Mouse (Mus musculus) urinary bladder, postnatal 4 days (tissue): ENCODE measurements at regions not wholly inside any gene's neighbourhood (a gene's known extent, or its start where the extent isn't known, plus 50 kb on each side); places are given as distances from the start of the nearest gene placed in this dataset.

Experiments used
- DNase-seq, 2 experiments: peaks; one replicate each; pipeline ENCODE4 v3.0.0; 2021 to 2022; ENCODE audit warnings: low spot score in 2 of 2

DNA sequence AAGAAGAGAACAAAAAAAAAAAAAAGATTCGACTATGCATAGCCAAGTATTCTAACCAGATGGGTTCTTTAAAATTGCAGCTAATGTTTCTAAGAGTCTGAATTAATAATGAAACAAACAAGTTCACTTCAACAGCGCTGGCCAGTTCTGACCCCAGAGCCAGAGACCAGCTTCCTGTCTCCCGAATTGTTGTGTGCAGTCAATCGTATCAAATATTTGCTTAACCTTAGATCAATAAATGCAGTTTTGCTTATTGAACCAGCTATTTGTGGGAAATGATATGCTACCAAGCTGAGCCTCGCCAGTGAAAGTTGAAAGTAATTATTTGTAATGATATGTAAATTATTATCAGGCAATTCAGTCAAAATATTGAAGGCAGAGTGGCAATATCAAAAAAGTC, 287.4 kb upstream of the Tmem132c start:
- no peak for DNase-seq

DNA sequence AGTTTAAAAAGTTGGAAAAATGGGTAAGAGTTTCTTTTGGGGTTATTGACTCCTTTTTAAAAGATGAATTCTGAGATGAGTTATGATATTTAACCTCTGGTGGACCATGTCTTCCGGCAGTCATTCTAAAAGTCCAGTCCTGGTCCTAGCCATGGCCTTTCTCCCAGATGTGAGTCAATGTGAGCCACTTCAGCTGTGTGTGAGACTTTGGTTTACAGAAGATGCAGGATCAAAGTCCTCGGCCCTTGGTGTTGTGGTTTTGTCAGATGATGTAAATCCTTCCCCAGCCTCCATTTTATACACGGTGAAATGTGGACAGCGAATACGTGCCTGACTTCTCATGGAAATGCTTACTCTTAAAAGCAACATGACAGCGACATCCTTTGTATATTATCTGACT, 287.0 kb upstream of the Tmem132c start:
- no peak for DNase-seq

DNA sequence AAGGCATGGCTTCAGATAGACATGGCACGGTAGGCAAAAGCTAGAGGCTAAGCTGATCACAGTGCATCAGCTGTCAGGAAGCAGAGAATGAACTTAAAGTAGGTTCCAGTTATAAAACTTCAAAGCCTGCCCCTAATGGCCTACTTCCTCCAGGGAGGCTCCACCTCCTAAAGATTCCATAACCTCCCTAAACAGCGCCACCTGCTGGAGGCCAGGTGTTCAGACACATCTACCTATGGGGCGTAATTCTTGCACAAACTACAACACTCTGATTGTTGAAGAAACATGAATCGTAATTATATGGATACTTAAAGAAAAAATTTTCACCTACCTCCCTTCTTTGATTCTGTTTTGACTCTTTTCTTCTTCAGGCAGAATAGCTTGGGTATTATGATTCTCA, 277.0 kb upstream of the Tmem132c start:
- DNase-seq = no peak

DNA sequence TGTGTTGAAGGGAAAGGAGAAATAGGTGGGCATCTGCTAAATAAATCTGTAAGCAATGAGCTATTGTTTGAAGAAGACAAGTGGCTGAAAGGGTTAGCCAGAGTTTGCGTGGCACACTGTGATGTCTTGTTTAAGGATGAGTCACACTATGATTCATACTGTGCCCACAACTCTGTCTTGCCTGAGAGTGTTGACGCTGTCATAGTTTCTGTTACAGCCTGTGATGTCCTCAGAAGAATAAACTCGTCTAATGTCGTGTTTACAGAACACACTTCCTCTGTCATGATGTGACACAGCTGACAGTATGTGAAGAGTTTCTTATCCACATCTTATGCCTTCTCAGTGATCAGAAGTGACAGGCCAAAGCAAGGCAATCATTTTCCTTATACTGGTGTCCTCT, 274.5 kb upstream of the Tmem132c start:
- no peak for DNase-seq

DNA sequence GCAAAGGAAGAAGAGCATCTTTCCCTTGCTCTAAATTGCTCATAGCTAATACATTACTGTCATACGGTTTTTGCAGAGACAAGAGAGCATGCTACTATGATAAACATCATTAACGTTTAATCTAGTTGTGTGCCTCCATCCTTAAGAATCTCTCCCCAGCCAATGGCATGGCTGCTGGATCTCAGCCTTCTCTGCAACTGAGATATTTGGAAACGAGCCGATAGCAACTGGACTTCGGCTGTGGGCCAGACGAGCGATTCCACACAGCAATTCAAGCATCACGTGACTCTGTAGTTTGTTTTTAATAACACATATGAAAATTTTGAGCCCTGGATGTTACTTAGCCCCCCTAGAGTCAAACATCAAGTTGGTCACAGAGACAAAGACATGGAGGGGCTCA, 272.2 kb upstream of the Tmem132c start:
- DNase-seq = no peak

DNA sequence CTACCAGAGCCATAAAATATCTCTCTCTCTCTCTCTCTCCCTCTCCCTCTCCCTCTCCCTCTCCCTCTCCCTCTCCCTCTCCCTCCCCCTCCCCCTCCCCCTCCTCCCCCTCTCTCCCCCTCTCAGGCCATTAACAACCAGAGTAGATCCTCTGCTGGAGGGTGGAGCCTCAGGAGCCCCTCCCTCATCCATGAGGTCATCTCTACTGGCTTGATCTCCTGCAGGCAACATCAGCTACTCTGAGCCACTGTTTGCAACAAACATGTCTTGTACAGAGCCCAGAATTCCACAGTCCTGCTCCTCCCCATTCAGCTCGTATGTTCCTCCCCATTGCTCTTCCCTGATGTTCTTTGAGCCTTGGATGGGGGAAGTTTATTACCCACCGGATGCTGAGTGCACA, 270.3 kb upstream of the Tmem132c start:
- DNase-seq = no peak

DNA sequence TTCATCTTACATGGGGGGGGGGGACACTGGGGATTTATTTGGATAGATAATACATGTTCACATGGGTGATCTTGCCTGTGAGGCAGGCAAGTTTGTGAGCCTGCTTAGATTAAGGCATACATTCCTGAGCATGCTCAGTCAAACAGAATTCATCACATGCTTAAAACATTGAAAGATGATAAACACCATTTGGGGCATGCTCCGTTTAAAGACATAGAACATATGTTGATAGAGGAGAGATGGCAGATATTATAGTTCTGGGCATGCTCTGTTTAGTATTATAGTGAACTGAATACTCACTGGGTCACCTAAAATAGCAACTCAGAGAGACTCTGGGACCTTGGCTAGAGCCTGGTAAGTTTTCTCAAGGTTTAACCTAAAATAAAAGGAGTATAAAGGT, 269.6 kb upstream of the Tmem132c start:
- DNase-seq = no peak

DNA sequence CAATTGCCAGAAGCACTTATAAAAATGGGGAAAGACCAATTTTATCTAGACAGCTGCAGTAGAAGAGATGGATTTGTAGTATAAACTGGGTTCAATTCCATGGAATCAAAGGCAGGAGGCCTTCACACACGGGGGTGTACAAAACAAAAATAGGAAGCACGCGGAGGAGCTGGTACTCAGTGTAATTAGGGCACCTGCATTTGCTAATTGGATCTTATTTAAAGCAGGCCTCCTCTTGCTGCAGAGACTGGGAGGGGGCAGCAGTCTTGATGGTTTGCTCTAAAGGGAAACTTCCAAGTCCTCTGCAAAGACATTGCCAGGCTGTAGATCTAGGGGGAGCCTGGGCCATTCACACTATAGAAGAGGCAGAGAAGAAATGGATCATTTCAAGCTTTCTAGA, 268.2 kb upstream of the Tmem132c start:
- DNase-seq = no peak

DNA sequence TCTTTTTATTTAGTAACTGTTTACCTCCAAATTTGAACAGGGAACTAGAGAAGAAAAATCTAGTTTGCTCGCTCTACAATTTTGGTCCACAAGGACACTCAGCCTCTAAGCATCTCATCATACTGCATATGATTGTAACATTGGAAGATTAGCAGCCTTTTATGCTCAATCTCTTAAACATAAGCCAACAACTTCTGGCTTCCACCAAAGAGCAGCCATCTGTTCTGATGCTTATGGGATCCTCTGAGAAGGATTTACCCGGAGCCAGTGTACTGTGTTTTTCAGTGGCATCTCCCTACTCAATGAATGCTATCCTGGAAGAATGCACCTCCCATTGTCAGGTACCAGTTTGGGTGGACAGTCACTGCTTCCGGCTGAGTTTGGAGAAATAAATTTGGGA, 267.0 kb upstream of the Tmem132c start:
- DNase-seq = no peak

DNA sequence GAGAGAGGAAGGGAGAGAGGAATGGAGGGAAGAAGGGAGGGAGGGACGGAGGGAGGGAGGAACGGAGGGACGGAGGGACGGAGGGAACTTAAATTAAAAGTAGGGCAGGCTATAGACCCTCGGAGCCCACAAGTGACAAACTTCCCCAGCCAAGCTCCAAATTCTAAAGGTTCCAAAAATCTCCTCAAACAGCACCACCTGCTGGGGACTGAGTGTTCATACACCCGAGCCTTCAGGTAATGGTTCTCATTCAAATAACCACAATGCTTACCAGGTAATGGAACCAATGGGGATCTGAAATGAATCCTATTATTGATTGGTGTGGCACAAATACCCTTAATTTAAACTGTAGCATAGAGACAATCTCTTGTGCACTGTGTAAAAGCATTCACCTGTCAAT, 246.0 kb upstream of the Tmem132c start:
- no peak for DNase-seq

DNA sequence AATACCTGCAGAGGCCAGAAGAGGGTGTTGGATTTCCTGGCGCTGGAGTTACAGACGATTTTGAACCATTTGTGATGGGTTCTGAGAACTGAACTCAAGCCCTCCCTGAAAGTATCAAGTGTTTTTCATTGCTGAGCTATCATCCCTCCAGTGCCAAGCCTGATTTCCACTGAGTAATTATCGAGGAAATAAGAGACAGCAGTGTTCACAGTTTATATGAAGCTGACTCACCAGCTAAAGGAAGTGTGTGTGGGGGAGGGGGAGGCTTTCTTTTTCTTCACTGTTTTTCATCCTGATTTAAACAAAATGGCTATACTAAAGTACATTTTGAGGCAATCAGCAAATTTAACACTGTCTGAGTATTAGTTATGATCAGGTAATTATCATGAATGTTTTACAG, 227.4 kb upstream of the Tmem132c start:
- DNase-seq = no peak

DNA sequence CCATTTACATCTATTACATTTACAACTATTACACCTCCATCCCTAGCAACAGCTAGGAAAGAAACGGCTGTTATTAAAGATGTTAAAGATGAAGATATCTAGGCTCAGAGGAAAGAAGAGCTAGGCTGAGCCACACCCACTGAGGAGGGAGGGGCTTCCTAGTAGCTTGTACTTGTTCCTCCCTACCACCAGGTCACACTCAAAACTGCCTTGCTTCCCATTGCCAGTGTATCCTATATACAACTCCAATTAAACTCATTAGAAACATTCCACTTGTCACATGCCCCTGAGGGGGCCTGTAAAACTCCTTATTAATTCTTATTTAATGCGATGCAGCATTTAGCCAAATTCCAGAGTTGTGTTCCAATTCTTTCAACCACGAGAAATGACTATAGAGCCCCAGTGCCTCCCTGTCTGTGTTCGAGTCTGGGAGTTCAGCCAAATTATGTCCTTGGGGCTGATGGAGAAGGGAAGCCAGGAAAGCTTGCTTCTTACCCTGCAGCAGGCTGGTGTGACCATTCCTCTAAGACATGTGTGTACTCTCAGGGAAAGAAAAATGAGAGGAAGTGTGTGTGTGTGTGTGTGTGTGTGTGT, 225.0 kb upstream of the Tmem132c start:
- DNase-seq = peak in 1 of 2 experiments; percentile 21

DNA sequence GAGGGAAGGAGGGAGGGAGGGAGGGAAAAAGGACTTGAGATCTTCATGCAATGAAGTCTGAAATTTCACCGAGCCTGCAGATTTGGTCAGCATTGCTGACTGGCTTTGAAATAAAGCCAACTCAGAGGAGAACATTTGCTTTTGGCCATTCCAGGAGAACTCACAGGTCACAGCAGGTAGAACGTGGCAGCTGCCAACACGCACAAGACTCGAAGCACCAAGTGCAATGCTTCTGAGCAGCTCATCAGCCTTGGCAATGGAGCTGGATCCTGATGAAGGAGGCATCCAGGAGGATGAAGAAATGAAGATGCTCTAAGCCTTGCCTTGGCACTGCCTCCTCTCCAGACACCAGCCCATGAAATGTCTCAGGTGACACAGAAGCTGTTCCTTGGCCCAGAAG, 223.6 kb upstream of the Tmem132c start:
- DNase-seq = no peak

DNA sequence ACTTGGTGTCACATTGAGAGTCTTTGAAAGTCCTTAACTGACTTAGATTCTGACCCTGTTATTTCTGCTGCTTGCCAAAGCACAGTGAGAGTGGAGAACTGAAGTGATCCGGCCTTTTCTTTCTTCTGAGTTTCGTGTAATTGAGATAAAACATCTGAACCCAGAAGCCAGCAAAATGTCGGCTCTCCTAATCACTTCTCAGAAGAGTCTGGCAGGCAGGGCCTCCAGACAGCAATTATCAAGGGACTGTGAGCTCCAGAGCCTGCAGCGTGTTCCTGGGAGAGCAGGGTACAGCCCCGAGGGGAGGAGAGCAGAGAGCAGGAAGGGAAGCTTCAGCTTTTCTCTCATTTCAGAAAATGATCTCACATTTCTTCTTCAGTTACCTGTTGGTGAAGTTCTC, 205.1 kb upstream of the Tmem132c start:
- no peak for DNase-seq

DNA sequence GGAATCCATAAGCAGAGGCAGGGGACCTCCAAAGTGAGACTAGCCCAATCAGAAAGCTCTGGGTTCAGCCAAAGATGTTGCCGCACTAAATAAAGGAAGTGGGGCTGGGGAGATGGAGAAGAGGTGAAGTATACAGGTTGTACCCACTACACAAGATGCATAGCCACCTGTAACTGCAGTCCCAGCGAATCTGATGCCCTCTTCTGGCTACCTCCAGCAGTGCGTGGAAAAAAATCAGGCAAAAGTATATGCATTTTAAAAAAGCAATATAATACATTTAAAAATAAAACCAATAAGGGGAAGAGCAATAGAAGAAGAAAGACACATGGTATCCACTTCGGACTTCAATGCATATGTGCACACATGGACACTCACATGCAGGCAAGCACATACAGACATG, 183.8 kb upstream of the Tmem132c start:
- no peak for DNase-seq

DNA sequence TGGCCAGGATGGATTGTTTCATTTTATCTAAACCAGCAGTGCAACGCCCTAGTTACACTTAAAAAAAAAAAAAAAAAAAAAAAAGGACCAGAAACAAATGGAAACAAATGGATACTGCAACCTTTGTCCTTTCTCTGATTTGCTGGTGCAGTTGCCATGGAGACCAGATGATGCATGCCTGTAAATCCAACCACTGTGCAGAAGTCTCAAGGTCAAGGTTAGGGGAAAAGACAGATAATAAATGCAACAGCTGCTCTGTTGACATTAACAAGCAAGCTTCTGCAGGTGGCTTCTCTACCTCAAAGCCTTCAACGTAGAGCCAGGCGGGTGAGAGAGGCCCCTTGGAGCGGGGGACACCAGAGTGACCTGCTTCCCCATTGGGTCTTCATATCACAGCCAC, 167.3 kb upstream of the Tmem132c start:
- DNase-seq = no peak
